Mouse (Mus musculus) kidney, postnatal 4 days (tissue): ENCODE data around the gene Gm20388.

Experiments used
- DNase-seq, 2 experiments: peaks; one replicate each; pipeline ENCODE4 v3.0.0; 2021; ENCODE audit warnings: mixed read lengths in 2 of 2

The Gm20388 gene

GRCm38 (mm10) chr8:122548891-122549439, 2638.3 kb downstream of the Gm20388 start:
- DNase-seq = no peak

- DNase-seq = peak; percentile 74 to 85
These were observed 2639.8 kb downstream of the Gm20388 start for GRCm38 (mm10) chr8:122550234-122550994.

GRCm38 (mm10) chr8:122550995-122551264, 2640.3 kb downstream of the Gm20388 start:
- DNase-seq = no peak

- peak; percentile 97 for DNase-seq
These were observed 2640.8 kb downstream of the Gm20388 start, which contains the start of gene Piezo1 for GRCm38 (mm10) chr8:122551265-122552051. Gene Piezo1, minus strand, starts transcription at chr8:122551329.

- no peak for DNase-seq
These were observed 2644.1 kb downstream of the Gm20388 start for GRCm38 (mm10) chr8:122554786-122555185.

- peak; percentile 64 to 78 for DNase-seq
These were observed 2645.7 kb downstream of the Gm20388 start for GRCm38 (mm10) chr8:122556030-122557009.

- no peak for DNase-seq
These were observed 2646.8 kb downstream of the Gm20388 start for GRCm38 (mm10) chr8:122557248-122558038.

GRCm38 (mm10) chr8:122558671-122559349, 2648.2 kb downstream of the Gm20388 start:
- peak; percentile 79 to 87 for DNase-seq

- DNase-seq = no peak
These were observed 2650.6 kb downstream of the Gm20388 start for GRCm38 (mm10) chr8:122561199-122561598.

- DNase-seq = no peak
These were observed 2654.0 kb downstream of the Gm20388 start for GRCm38 (mm10) chr8:122564363-122565352.

GRCm38 (mm10) chr8:122566766-122567165, 2656.1 kb downstream of the Gm20388 start:
- no peak for DNase-seq

- DNase-seq = peak; percentile 96 to 98
These were observed 2656.9 kb downstream of the Gm20388 start, which contains the start of gene Cdt1 for GRCm38 (mm10) chr8:122567361-122568108. Gene Cdt1, plus strand, starts transcription at chr8:122568015.

- no peak for DNase-seq
These were observed 2657.5 kb downstream of the Gm20388 start for GRCm38 (mm10) chr8:122568109-122568504.

- DNase-seq = no peak
These were observed 2658.3 kb downstream of the Gm20388 start for GRCm38 (mm10) chr8:122568881-122569309.

GRCm38 (mm10) chr8:122569329-122569728, 2658.7 kb downstream of the Gm20388 start:
- no peak for DNase-seq

- DNase-seq = no peak
These were observed 2659.4 kb downstream of the Gm20388 start for GRCm38 (mm10) chr8:122569996-122570395.

- DNase-seq = no peak
These were observed 2660.5 kb downstream of the Gm20388 start for GRCm38 (mm10) chr8:122571153-122571552.

GRCm38 (mm10) chr8:122571750-122572267, 2661.2 kb downstream of the Gm20388 start:
- no peak for DNase-seq

- DNase-seq = no peak
These were observed 2662.1 kb downstream of the Gm20388 start for GRCm38 (mm10) chr8:122572751-122573150.
